Mouse (Mus musculus): ENCODE data around the gene Susd4.
A peak's percentile ranks its signal among the peaks of the same experiment; 100 is the strongest.

The Susd4 gene

GRCm38 (mm10) chr1:182787030-182787429 lies 23.4 kb downstream of the Susd4 start:
- no peak for DNase-seq (ENCODE audit: low spot score in 2 of 2)

- DNase-seq (ENCODE audit: low spot score in 2 of 2), result no peak
These were observed 25.2 kb downstream of the Susd4 start for GRCm38 (mm10) chr1:182788896-182789295.

GRCm38 (mm10) chr1:182792521-182793071 lies 28.9 kb downstream of the Susd4 start:
- DNase-seq (ENCODE audit: low spot score in 2 of 2), result peak; percentile 65 to 79

GRCm38 (mm10) chr1:182794221-182794620 lies 30.6 kb downstream of the Susd4 start:
- peak; percentile 61 to 77 for DNase-seq (ENCODE audit: low spot score in 2 of 2)

GRCm38 (mm10) chr1:182794628-182795027 lies 31.0 kb downstream of the Susd4 start:
- DNase-seq (ENCODE audit: low spot score in 2 of 2), result peak; percentile 74 to 79

GRCm38 (mm10) chr1:182797048-182797447 lies 33.4 kb downstream of the Susd4 start:
- DNase-seq (ENCODE audit: low spot score in 2 of 2), result peak; percentile 36 to 64

GRCm38 (mm10) chr1:182801590-182801989 lies 37.9 kb downstream of the Susd4 start:
- DNase-seq (ENCODE audit: low spot score in 2 of 2), result no peak

GRCm38 (mm10) chr1:182802891-182803290 lies 39.2 kb downstream of the Susd4 start:
- no peak for DNase-seq (ENCODE audit: low spot score in 2 of 2)

- no peak for DNase-seq (ENCODE audit: low spot score in 2 of 2)
These were observed 50.3 kb downstream of the Susd4 start for GRCm38 (mm10) chr1:182813991-182814390.

GRCm38 (mm10) chr1:182814566-182814965 lies 50.9 kb downstream of the Susd4 start:
- no peak for DNase-seq (ENCODE audit: low spot score in 2 of 2)

GRCm38 (mm10) chr1:182817106-182817505 lies 53.4 kb downstream of the Susd4 start:
- DNase-seq (ENCODE audit: low spot score in 2 of 2), result no peak

GRCm38 (mm10) chr1:182817624-182818023 lies 54.0 kb downstream of the Susd4 start:
- no peak for DNase-seq (ENCODE audit: low spot score in 2 of 2)

- no peak for DNase-seq (ENCODE audit: low spot score in 2 of 2)
These were observed 55.3 kb downstream of the Susd4 start for GRCm38 (mm10) chr1:182818931-182819330.

GRCm38 (mm10) chr1:182822729-182823128 lies 59.1 kb downstream of the Susd4 start:
- DNase-seq (ENCODE audit: low spot score in 2 of 2), result no peak

GRCm38 (mm10) chr1:182823723-182824421 lies 60.2 kb downstream of the Susd4 start:
- peak in 1 of 2 experiments; percentile 29 for DNase-seq (ENCODE audit: low spot score in 2 of 2)

- DNase-seq (ENCODE audit: low spot score in 2 of 2), result no peak
These were observed 62.9 kb downstream of the Susd4 start for GRCm38 (mm10) chr1:182826557-182826956.

GRCm38 (mm10) chr1:182838061-182838460 lies 74.4 kb downstream of the Susd4 start:
- DNase-seq (ENCODE audit: low spot score in 2 of 2), result no peak

- no peak for DNase-seq (ENCODE audit: low spot score in 2 of 2)
These were observed 75.8 kb downstream of the Susd4 start for GRCm38 (mm10) chr1:182839332-182839929.

- no peak for DNase-seq (ENCODE audit: low spot score in 2 of 2)
These were observed 76.4 kb downstream of the Susd4 start for GRCm38 (mm10) chr1:182840011-182840410.

- no peak for DNase-seq (ENCODE audit: low spot score in 2 of 2)
These were observed 76.9 kb downstream of the Susd4 start for GRCm38 (mm10) chr1:182840606-182841005.

GRCm38 (mm10) chr1:182849556-182849955 lies 85.9 kb downstream of the Susd4 start:
- peak; percentile 27 to 34 for DNase-seq (ENCODE audit: low spot score in 2 of 2)

GRCm38 (mm10) chr1:182850080-182850479 lies 86.4 kb downstream of the Susd4 start:
- no peak for DNase-seq (ENCODE audit: low spot score in 2 of 2)

GRCm38 (mm10) chr1:182852158-182852557 lies 88.5 kb downstream of the Susd4 start:
- DNase-seq (ENCODE audit: low spot score in 2 of 2), result no peak
